Mouse (Mus musculus) stomach, postnatal 0 days (tissue): ENCODE measurements around the gene Rasa2.

Experiments
- CTCF ChIP-seq: IDR thresholded peaks from 2 replicates; pipeline ENCODE4 v1.5.1; 2016; ENCODE audit warnings: antibody characterized with exemption, low read depth, mild to moderate bottlenecking, moderate library complexity
- EP300 ChIP-seq: optimal IDR thresholded peaks from 2 replicates; pipeline ENCODE3; 2016; ENCODE audit warnings: antibody characterized with exemption

- TF ChIP-seq CTCF (no peak), EP300 (no peak)
Observed at GRCm38 (mm10) chr9:96533476-96533875, 97.9 kb downstream of the Rasa2 start.
